Mouse (Mus musculus): ENCODE measurements around the gene 1700102P08Rik. TPM values are rescaled to one million over a fixed set of nuclear protein-coding genes. Genes with fewer than 3 reads are reported as not detected.

Gene 1700102P08Rik
- polyA plus RNA-seq, 1 experiment from 2014 or later = 0.14 TPM

- Histone ChIP-seq H3K36me3 (ENCODE audit: control insufficient read depth, insufficient read depth) (no peaks in the 10 kb centered on the region; the same call in 1 of the 2 replicates), H3K4me2 (replicated peaks; ENCODE audit: low read depth) (no peak overlapping the region), H3K9me3 (ENCODE audit: control insufficient read depth) (no peaks in the 10 kb centered on the region), H3K4me3 (ENCODE audit: low read depth, low read length) (no peak overlapping the region), H3K9ac (ENCODE audit: low read depth, low read length) (no peak overlapping the region), H3K27me3 (replicated peaks; ENCODE audit: control insufficient read depth, insufficient read depth, low read length) (no peaks in the 10 kb centered on the region), H3K4me1 (replicated peaks; ENCODE audit: control insufficient read depth, insufficient read depth, low read length) (no peaks in the 10 kb centered on the region), H3K27ac (ENCODE audit: low read depth, low read length) (no peak overlapping the region)
- TF ChIP-seq CTCF (IDR thresholded peaks at IDR 0.05; ENCODE audit: low read depth) = no peak
- WGBS = 69% methylated on average over 9 of the region's 9 CpGs
- no peak for ATAC-seq
These were observed 52.5 kb downstream of the 1700102P08Rik start for GRCm38 (mm10) chr9:108445125-108445524.

- H3K9ac ChIP-seq (ENCODE audit: low read depth, low read length) = no peak overlapping the region
- no peaks in the 10 kb centered on the region for H3K27me3 ChIP-seq (replicated peaks; ENCODE audit: control insufficient read depth, insufficient read depth, low read length)
- no peaks in the 10 kb centered on the region; the same call in 1 of the 2 replicates for H3K36me3 ChIP-seq (ENCODE audit: control insufficient read depth, insufficient read depth)
- H3K27ac ChIP-seq (ENCODE audit: low read depth, low read length) = no peak overlapping the region
- TF ChIP-seq CTCF (IDR thresholded peaks at IDR 0.05; ENCODE audit: low read depth) = no peak
- ATAC-seq = no peak
- H3K9me3 ChIP-seq (ENCODE audit: control insufficient read depth) = no peaks in the 10 kb centered on the region
- no peak overlapping the region for H3K4me3 ChIP-seq (ENCODE audit: low read depth, low read length)
- H3K4me1 ChIP-seq (replicated peaks; ENCODE audit: control insufficient read depth, insufficient read depth, low read length) = peaks cover 16% of the 10 kb centered on the region; the same call in 1 of the 2 replicates
- 67% methylated on average over 4 of the region's 4 CpGs for WGBS
- H3K4me2 ChIP-seq (replicated peaks; ENCODE audit: low read depth) = no peak overlapping the region
These were observed 57.3 kb downstream of the 1700102P08Rik start for GRCm38 (mm10) chr9:108449860-108450259.

GRCm38 (mm10) chr9:108450292-108451169 is 57.9 kb downstream of the 1700102P08Rik start:
- no peaks in the 10 kb centered on the region for H3K9me3 ChIP-seq (ENCODE audit: control insufficient read depth)
- no peaks in the 10 kb centered on the region for H3K27me3 ChIP-seq (replicated peaks; ENCODE audit: control insufficient read depth, insufficient read depth, low read length)
- WGBS = 43% methylated on average over 21 of the region's 21 CpGs
- H3K9ac ChIP-seq (ENCODE audit: low read depth, low read length) = no peak overlapping the region
- H3K36me3 ChIP-seq (ENCODE audit: control insufficient read depth, insufficient read depth) = no peaks in the 10 kb centered on the region; the same call in 1 of the 2 replicates
- ATAC-seq = peak; percentile 37; the same call in 1 of the 2 replicates
- no peak for TF ChIP-seq CTCF (IDR thresholded peaks at IDR 0.05; ENCODE audit: low read depth)
- peak overlapping the region; percentile 92 for H3K4me2 ChIP-seq (replicated peaks; ENCODE audit: low read depth)
- no peak overlapping the region for H3K4me3 ChIP-seq (ENCODE audit: low read depth, low read length)
- H3K4me1 ChIP-seq (replicated peaks; ENCODE audit: control insufficient read depth, insufficient read depth, low read length) = peaks cover 16% of the 10 kb centered on the region; the same call in 1 of the 2 replicates
- H3K27ac ChIP-seq (ENCODE audit: low read depth, low read length) = peak overlapping the region; percentile 15; the same call in 1 of the 2 replicates

- Histone ChIP-seq H3K27me3 (replicated peaks; ENCODE audit: control insufficient read depth, insufficient read depth, low read length) (no peaks in the 10 kb centered on the region), H3K9me3 (ENCODE audit: control insufficient read depth) (no peaks in the 10 kb centered on the region), H3K4me1 (replicated peaks; ENCODE audit: control insufficient read depth, insufficient read depth, low read length) (peaks cover 16% of the 10 kb centered on the region; the same call in 1 of the 2 replicates), H3K36me3 (ENCODE audit: control insufficient read depth, insufficient read depth) (no peaks in the 10 kb centered on the region; the same call in 1 of the 2 replicates), H3K4me2 (replicated peaks; ENCODE audit: low read depth) (peak overlapping the region; percentile 92), H3K27ac (ENCODE audit: low read depth, low read length) (no peak overlapping the region), H3K4me3 (ENCODE audit: low read depth, low read length) (no peak overlapping the region), H3K9ac (ENCODE audit: low read depth, low read length) (no peak overlapping the region)
- 64% methylated on average over 6 of the region's 6 CpGs for WGBS
- TF ChIP-seq CTCF (IDR thresholded peaks at IDR 0.05; ENCODE audit: low read depth) = no peak
- no peak for ATAC-seq
These were observed 58.5 kb downstream of the 1700102P08Rik start for GRCm38 (mm10) chr9:108451170-108451493.

- peak overlapping the region; percentile 51; the same call in 1 of the 2 replicates for H3K9ac ChIP-seq (ENCODE audit: low read depth, low read length)
- H3K4me1 ChIP-seq (replicated peaks; ENCODE audit: control insufficient read depth, insufficient read depth, low read length) = peaks cover 16% of the 10 kb centered on the region; the same call in 1 of the 2 replicates
- H3K27me3 ChIP-seq (replicated peaks; ENCODE audit: control insufficient read depth, insufficient read depth, low read length) = no peaks in the 10 kb centered on the region
- H3K36me3 ChIP-seq (ENCODE audit: control insufficient read depth, insufficient read depth) = no peaks in the 10 kb centered on the region; the same call in 1 of the 2 replicates
- TF ChIP-seq CTCF (IDR thresholded peaks at IDR 0.05; ENCODE audit: low read depth) = no peak
- H3K4me2 ChIP-seq (replicated peaks; ENCODE audit: low read depth) = peak overlapping the region; percentile 92
- WGBS = 57% methylated on average over 6 of the region's 6 CpGs
- ATAC-seq = no peak
- peak overlapping the region; percentile 58 for H3K4me3 ChIP-seq (ENCODE audit: low read depth, low read length)
- no peak overlapping the region for H3K27ac ChIP-seq (ENCODE audit: low read depth, low read length)
- no peaks in the 10 kb centered on the region for H3K9me3 ChIP-seq (ENCODE audit: control insufficient read depth)
These were observed 59.0 kb downstream of the 1700102P08Rik start for GRCm38 (mm10) chr9:108451519-108452160.

GRCm38 (mm10) chr9:108452291-108452906 is 59.8 kb downstream of the 1700102P08Rik start:
- Histone ChIP-seq H3K4me1 (replicated peaks; ENCODE audit: control insufficient read depth, insufficient read depth, low read length) (peaks cover 16% of the 10 kb centered on the region; the same call in 1 of the 2 replicates), H3K27me3 (replicated peaks; ENCODE audit: control insufficient read depth, insufficient read depth, low read length) (no peaks in the 10 kb centered on the region), H3K9ac (ENCODE audit: low read depth, low read length) (peak overlapping the region; percentile 51), H3K4me2 (replicated peaks; ENCODE audit: low read depth) (peak overlapping the region; percentile 92), H3K4me3 (ENCODE audit: low read depth, low read length) (peak overlapping the region; percentile 58), H3K36me3 (ENCODE audit: control insufficient read depth, insufficient read depth) (no peaks in the 10 kb centered on the region; the same call in 1 of the 2 replicates), H3K27ac (ENCODE audit: low read depth, low read length) (peak overlapping the region; percentile 60), H3K9me3 (ENCODE audit: control insufficient read depth) (no peaks in the 10 kb centered on the region)
- TF ChIP-seq CTCF (IDR thresholded peaks at IDR 0.05; ENCODE audit: low read depth) = peak; percentile 90
- ATAC-seq = peak; percentile 77
- 1% methylated on average over 40 of the region's 40 CpGs for WGBS
